Mouse (Mus musculus) frontal cortex, adult 2 months (tissue): Measurements from ENCODE around the gene Slc9a7. TPM values are rescaled to one million over a fixed set of nuclear protein-coding genes. Genes with fewer than 3 reads are reported as not detected.

Source experiments
- DNase-seq, 2 experiments: peaks; one replicate each; pipeline ENCODE4 v3.0.0; 2022; ENCODE audit warnings: low spot score in 1 of 2; ENCODE audit errors: extremely low spot score in 1 of 2
- polyA plus RNA-seq: library from polyadenylated mRNA; depleted of rRNA; stranded (reverse); fragments of >200 nt; gene quantifications from 2 replicates; pipeline ENCODE4 v1.2.3, GENCODE M21; 2012; rRNA removed

Gene Slc9a7
- 12.1 and 13.8 TPM in 2 replicates for polyA plus RNA-seq

DNA sequence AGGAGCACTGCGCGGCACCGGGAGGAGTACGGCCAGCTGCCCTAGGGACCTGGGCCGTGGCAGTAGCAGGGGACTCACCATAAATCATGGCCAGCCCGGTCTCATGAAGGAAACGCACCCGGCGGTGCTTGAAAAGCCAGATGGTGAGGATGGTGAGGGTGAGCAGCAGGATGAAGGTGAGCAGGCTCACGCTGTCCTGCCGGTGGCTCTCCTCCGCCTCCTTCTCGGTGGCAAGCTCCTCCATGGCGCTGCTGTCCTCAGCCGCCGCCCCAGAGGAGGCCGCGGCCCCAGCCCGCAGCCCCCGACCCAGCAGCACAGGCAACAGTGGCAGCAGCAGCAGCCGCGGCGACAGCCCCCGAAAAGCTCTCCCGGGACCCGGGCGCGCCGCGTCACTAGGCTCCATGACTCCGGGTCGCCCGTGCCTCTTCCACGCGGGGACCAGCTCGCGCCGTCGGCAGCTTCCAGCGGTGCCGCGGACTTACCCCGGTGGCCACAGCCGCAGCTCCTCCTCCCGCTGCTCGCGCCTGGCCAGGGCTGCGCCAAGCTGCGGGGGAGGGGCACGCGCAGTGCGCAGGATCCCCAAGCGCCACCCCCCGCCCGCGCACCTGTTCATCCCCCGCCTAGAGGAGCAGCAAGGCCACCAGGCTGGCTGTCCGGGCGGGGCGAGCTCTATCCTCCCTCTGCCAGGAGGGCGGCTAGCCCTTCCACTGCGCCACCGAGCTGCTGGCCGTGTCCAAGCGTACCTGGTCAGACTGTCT, at the start of gene Slc9a7:
TSS of gene Slc9a7 (minus strand) at position 526 of the 758 bp plus-strand sequence.
- DNase-seq: peak in 1 of 2 experiments; percentile 68

DNA sequence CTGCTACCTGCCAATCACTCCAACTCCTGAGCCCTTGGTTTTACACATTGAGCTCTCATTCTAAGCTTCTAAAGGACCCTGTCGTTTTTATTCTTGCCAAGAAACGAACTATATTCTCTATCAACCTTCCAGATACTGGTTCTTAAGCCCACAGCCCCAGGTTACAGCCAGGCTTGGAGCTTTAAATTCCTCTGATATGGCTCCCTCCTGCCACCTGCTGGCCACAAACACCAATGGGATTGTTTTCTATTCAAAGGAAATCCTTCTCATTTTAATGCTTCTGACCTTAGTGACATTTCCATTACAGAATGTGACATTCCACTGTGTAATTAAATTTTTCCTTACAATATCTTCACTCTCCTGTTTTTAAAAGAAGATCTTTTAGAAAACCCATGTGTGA, 44.1 kb upstream of the Slc9a7 start:
- peak in 1 of 2 experiments; percentile 59 for DNase-seq

DNA sequence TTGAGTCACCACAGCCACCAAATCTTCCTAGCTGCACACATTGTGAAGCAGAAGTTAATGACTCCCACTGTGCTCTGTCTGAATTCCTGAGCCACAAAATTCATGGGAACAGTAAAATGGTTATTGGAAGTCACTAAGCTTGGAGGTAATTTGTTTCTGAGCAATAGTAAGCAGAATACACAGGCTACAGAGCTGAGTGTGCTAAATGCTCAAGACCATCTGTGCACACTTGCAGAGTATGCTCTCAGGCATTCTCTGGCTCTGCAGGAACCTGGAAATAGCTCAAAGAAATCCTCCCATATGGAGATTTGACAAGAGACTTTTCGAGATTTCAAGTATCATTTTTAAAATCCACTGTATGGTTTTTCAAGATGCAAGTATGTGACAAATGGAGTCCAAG, 41.1 kb upstream of the Slc9a7 start:
- DNase-seq: peak; percentile 3 to 43

DNA sequence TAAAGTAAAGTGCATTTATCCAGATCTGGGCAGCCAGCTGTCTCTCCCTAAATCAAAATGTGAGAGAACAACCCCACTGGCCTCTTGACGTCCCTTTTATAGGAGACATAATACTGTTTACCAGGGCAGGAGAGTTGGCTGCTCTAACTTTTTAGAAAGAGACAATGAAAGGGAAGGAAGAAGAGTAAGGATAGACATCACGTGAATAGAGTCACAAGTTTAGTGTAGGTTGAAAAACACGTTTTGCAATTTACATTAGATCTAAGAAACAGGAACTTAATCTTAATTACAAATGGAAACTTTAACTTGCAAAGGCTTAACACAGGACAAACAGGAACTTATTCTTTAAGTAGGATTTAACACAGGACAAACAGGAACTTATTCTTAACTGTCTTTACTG, 15.6 kb upstream of the Slc9a7 start:
- no peak for DNase-seq

DNA sequence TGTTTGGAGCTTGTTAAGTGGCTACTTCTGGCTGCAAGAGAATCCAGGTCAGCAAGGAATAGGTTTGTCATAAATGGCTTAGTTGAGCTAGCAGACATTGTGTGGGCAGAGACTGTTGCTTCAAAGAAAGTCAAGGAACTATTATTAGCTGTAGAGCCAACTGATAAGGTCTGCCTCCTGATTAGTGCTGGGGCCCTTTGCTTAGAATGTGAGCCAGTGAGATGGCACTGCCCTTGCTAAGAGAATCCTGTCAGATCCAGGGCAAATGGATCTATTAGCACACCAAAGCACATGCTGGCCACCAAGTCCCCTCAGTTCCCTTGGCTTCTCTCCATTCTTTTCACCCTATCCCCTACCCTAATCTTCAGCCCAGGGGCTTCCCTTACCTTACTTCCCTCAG, 14.3 kb upstream of the Slc9a7 start:
- no peak for DNase-seq

DNA sequence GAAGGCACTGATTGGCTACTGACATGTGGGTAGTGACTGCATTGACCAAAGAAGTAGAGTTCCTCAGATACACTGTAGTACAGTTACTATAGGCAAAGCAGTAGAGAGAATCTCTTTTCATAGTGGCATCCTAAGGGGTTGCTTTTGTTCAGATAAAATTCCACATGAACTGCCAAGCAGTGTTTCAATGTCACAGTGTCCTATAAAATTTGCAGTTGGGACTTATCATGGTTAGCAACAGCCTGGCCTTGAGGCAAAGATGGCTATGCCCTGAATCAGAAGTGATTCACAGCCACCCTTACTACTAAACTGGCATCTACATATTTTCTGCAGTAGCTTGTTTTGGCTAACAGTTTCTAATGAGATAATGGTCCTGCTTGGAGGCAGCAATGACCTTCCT, 11.7 kb upstream of the Slc9a7 start:
- no peak for DNase-seq

DNA sequence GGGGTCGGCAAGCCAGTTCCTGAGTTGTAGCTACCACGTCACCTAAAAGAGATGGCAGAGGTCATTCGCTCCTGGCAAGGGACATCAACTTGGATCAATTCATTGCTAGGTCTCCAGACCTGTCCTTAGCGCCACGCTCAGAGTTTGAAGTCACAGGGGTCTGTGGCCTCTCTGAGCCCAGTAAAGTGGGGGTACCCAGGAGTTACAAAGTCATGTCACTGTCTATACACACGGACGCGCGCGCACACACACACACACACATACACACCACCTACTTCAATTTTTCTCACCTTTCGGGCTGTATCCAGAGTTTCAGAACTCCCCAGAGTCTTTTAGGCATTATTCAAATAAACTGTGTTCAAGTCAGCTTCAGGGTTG, 422 bp upstream of the Slc9a7 start:
- DNase-seq: no peak

DNA sequence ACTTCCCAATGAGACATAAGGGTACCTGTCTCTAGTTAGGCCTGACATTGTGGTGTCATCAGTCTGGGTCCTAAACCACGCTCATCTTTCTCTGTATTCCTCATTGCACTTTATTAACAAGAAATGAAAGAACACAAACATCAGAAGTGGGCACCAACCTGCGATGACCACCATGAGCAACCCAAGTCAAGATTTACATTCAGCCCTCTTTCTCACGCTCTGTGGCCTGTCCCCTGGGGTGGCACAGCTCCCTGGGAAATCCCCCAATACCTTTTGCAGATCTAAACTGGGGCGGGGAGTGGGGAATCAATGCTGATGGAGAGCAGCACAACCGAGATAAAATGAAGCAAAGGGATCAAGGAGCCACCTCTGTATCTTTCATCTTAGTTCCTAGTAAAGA, 892 bp downstream of the Slc9a7 start:
- DNase-seq: no peak

DNA sequence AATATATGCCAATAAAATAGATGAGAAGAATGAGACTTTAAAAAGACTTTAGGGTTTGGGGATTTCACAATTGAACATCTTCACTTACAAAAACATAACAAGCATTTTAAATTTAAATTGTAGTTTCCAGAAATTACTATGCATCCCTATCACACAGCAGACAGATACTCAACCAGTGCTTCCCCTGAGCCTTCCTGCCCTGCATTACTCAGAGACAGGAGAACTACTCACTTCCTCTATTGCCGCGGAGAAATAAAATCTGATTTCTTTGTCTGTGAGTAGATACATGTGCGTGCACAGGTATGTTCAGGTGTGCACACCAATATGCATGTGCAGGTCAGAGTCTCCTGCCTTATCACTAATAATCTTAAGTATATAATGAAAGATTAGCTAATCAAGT, 2.9 kb downstream of the Slc9a7 start:
- no peak for DNase-seq

DNA sequence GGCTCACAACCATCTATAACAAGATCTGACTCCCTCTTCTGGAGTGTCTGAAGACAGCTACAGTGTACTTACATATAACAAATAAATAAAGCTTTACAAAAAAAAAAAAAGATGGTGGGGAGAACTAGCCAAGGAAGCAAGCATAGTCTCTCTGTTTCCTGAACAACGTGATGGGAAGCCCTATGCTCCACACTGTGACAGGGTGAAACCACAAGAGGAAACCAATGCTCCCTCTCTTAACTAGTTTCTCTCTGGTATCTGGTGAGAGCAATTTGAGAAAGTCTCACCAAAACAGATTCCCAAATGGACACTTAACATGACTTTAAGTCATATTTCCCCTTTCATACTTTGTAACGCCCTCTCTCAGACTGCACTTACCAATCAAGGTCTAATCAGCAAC, 5.4 kb downstream of the Slc9a7 start:
- no peak for DNase-seq

DNA sequence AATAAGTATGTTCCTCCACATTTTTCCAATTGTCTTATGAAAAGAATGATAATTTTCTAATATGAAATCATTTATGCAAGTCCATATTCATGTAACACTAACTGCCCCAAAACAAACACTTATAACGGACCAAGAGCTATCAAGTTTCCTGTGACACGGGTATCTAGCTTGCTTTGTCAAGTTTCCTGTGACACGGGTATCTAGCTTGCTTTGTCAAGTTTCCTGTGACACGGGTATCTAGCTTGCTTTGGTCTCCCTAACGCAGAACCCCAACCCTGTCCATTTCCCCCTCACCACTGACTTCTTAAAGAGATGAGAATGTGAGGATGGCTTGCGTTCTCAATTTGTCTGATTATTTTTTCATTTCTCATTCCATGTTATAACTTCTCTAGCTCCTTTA, 12.2 kb downstream of the Slc9a7 start:
- DNase-seq: no peak

DNA sequence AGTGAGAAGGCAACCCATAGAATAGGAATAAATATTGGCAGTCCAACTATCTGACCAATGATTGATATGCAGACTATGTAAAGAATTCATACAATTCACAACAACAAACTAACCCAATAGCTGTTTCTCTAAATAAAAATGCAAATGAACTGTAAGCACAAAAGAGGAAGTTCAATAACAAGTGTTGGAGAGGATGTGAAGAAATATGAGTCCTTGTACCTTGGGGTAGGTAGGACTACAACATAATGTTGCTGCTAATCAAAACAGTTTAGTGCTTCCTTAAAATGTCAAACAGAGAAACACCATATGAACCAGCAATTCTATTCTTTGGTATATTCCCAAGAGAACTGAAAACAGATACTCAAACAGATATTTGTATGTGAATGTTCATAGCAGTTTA, 17.8 kb downstream of the Slc9a7 start:
- DNase-seq: no peak

DNA sequence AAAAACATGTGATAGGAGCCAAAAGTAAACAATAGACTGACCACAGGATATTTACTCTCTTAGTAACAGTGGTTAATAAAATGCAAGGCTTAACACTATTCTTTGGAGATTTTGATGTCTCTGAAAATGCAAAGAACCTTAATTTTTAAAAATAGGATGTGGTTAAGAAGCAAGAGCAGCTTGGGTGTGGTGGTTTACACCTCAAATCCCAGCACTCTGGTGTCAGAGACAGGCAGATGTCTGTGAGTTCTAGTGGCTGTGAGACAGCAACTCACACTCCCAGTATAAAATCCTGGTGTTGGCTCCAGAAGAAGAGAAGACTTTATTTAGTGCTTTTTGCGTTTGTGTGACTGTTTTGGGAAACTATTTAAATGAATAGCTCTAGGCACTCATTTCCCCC, 19.6 kb downstream of the Slc9a7 start:
- DNase-seq: no peak

DNA sequence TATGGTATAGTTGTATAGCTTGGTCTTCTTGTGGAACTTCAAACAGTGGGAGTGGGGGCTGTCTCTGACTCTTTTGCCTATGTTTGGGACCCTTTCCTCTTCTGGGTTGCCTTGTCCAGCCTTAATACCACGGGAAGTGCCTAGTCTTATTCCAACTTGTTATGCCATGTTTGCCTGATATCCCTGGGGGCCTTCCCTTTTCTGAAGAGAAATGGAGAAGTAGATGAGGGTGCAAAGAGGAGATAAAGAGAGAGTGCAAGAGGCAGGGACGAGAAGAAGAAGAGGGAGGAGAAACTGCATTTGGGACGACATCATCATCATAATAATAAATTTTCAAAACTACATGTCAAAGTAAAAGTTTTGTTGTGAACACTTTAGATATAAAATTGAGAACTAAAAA, 21.6 kb downstream of the Slc9a7 start:
- DNase-seq: no peak

DNA sequence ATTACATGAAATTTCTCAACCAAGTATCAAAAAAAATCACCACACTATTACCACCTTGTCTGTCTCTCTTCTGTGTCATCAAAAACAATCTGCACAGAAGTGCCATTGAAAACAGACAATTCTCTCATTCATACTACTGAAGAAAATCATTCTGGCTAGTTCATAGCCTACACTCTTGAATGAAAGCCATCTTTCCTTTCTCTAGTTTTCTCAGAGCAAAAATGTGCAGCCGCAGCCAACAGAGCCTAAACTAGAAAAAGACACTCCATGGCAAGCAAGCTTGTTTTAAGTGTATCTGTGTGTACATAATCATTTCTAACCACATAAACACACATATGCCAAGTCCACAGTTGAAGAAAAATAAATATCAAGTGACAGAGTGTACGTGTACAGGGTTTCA, 27.2 kb downstream of the Slc9a7 start:
- no peak for DNase-seq

DNA sequence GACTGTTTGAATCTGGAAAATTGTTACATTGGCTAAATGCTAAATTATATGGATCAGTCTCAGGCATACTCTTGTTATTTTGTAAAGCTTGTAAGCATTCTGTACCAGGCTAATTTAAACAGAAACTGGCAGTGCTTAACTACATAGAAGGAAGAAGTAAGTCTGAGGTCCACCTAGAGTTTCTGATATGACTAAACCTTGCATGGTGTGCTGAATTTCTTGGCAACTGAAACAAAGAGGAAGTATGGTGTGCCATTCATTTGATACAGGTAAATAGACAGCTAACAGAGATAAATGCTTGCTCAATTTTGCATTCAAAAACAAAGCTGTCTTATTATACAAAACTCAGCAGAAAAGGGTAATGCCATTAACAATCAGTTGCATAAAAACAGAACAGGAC, 63.5 kb downstream of the Slc9a7 start:
- DNase-seq: no peak

DNA sequence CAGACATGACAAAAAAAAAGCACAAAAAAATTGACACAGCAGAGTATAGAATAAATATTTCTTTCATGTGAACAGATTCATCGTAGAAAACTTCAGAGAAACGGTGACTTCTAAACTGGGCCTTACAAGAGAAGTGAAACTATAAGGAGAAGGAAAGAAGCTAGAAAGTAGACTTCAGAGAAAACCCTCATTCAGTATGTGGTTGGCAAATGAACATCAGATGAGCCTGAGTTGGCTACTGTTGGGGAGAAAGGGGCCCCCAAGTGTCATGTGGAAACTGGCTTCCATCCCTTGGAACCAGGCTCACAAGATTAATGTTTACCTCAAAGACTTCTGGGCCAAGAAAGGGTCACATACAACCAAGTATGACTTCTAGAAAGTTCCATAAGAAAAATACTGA, 70.1 kb downstream of the Slc9a7 start:
- DNase-seq: no peak

DNA sequence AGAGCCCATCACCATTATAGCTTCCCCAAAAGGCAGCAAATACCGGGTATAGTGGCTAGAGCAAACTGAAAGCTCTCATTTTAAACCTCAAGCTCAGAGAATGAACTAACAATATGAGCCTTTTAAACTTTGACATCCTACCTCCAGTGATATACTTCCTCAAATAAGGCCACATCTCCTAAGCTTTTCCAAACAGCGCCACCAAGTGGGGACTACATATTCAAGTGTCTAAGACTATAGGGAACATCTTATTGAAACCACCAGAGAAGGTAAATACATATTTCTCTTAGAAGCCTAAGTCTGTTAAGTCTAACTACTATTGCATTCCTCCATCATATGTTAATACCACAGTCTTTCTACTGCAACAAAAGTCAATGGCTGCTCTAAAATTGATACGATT, 106.0 kb downstream of the Slc9a7 start:
- DNase-seq: no peak

DNA sequence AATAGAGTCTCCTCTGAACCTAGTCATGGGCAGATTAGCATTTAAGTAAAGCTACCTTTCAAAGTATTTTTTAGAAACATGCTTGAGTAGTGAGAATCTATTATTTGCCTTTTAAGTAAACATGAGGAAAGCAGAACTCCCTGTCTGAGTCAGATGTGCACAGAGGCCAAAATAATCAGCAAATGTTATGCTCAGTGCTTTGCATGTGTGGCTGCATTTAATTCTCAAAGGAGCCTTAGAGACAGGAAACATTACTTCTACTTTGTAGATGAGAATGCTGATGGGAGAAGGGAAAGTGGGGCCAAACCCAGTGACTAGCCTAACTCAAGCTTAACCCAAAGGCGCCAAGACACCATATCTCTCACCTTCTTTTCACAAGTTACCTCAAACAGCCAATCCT, 114.8 kb downstream of the Slc9a7 start:
- no peak for DNase-seq

DNA sequence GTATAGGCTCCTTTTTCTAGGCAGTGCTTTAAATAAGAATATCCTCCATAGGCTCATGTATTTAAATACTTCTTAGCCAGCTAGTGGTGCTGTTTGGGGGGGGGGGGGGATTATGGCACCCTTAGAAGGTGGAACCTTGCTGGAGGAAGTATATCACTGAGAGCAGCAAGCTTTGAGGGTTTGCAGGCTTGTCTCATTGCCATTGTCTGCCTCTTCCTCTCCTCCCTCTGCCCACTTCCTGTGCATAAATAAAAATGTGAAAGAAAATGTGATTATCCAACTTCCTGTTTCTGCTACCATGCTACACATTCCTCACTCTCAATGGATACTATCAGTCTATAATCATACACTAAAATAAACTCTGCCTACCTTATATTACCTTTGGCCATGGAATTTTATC, 123.2 kb downstream of the Slc9a7 start:
- no peak for DNase-seq

DNA sequence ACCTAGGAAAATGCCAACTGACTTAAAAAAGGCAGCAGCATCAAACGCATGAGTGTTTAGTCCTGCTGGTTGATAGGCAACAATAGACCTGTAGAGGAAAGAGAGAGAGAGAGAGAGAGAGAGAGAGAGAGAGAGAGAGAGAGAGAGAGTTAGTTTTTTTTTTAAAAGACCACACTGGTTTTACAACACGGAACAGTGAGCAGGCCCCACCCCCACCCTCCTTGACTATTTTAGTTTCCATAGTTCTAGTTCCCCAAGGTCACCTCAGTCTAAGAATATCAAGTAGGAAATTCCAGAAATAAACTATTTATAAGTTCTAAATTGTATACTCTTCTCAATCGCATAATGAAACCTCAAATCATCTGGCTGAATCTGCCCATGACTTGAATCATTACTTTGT, 126.6 kb downstream of the Slc9a7 start:
- no peak for DNase-seq

DNA sequence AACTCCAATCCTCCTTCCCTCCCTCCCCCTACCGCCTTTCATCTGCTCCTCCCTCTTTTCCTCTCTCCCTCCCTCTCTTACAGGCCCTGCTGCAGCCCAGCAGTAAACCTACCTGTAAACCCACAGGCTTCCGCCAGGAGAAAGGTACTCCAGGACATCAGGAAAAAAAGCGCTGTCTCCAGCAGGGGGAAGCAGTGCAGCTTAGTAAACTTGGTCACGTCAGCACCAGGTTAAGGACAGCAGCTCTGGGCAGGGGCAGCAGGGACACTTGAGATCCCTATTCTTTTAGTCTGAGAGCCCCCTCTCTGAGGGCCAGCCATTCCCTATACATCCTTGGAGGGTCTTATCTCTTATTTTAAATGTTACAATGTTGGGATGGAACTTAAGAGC, 129.3 kb downstream of the Slc9a7 start:
- peak in 1 of 2 experiments; percentile 43 for DNase-seq
